Mouse (Mus musculus) bone marrow macrophage, adult 2 months (primary cell): ENCODE results near the gene Galnt17. TPM values are rescaled to one million over a fixed set of nuclear protein-coding genes. Genes with fewer than 3 reads are reported as not detected.
A peak's percentile ranks its signal among the peaks of the same experiment; 100 is the strongest.

Experiments
- H3K27ac ChIP-seq: 2 replicates; pipeline ENCODE4 v1.5.1; 2012; ENCODE audit warnings: low read depth, low read length; ENCODE audit not compliant: insufficient read depth
- H3K4me1 ChIP-seq: 2 replicates; pipeline ENCODE4 v1.6.1; 2012; ENCODE audit warnings: low read length; ENCODE audit not compliant: control insufficient read depth, insufficient read depth
- H3K4me3 ChIP-seq: 2 replicates; pipeline ENCODE4 v1.5.1; 2012; ENCODE audit warnings: mild to moderate bottlenecking, low read length, moderate library complexity; ENCODE audit not compliant: insufficient read depth
- CTCF ChIP-seq: IDR thresholded peaks from 2 replicates; pipeline ENCODE4 v1.5.1; 2012; ENCODE audit warnings: low read depth, mild to moderate bottlenecking, low read length, moderate library complexity
- POLR2A ChIP-seq: IDR thresholded peaks from 2 replicates; pipeline ENCODE4 v1.6.1; 2012; ENCODE audit warnings: mild to moderate bottlenecking, low read depth, low read length, borderline replicate concordance
- polyA plus RNA-seq: library from polyadenylated mRNA; stranded (reverse); fragments of >200 nt; gene quantifications from 2 replicates; pipeline ENCODE4 v1.2.4, GENCODE M21; 2012; ENCODE audit not compliant: missing spikeins, insufficient read depth, insufficient read length

Gene Galnt17
- polyA plus RNA-seq, 1 experiment: not detected

- Histone ChIP-seq H3K4me1 (no peaks in the 10 kb centered on the region), H3K27ac (no peak overlapping the region), H3K4me3 (no peak overlapping the region)
- TF ChIP-seq CTCF (no peak), POLR2A (no peak)
These were observed 448.6 kb downstream of the Galnt17 start for GRCm38 (mm10) chr5:130859736-130860135.

GRCm38 (mm10) chr5:130858706-130859105 is 449.6 kb downstream of the Galnt17 start:
- Histone ChIP-seq H3K4me1 (no peaks in the 10 kb centered on the region), H3K27ac (no peak overlapping the region), H3K4me3 (no peak overlapping the region)
- no peak for TF ChIP-seq POLR2A
- TF ChIP-seq CTCF: no peak

- Histone ChIP-seq H3K4me3 (no peak overlapping the region), H3K27ac (no peak overlapping the region), H3K4me1 (no peaks in the 10 kb centered on the region)
- TF ChIP-seq CTCF: peak; percentile 73
- TF ChIP-seq POLR2A: no peak
These were observed 450.1 kb downstream of the Galnt17 start for GRCm38 (mm10) chr5:130858148-130858547.

- Histone ChIP-seq H3K27ac (no peak overlapping the region), H3K4me3 (no peak overlapping the region), H3K4me1 (no peaks in the 10 kb centered on the region)
- TF ChIP-seq CTCF (no peak), POLR2A (no peak)
These were observed 453.9 kb downstream of the Galnt17 start for GRCm38 (mm10) chr5:130854430-130854829.

GRCm38 (mm10) chr5:130853371-130853770 is 454.9 kb downstream of the Galnt17 start:
- no peak overlapping the region for H3K27ac ChIP-seq
- no peaks in the 10 kb centered on the region for H3K4me1 ChIP-seq
- H3K4me3 ChIP-seq: no peak overlapping the region
- TF ChIP-seq CTCF: peak; percentile 100
- TF ChIP-seq POLR2A: no peak

GRCm38 (mm10) chr5:130852182-130852581 is 456.1 kb downstream of the Galnt17 start:
- Histone ChIP-seq H3K4me3 (no peak overlapping the region), H3K4me1 (no peaks in the 10 kb centered on the region), H3K27ac (no peak overlapping the region)
- TF ChIP-seq POLR2A (no peak), CTCF (no peak)

GRCm38 (mm10) chr5:130849610-130850009 is 458.7 kb downstream of the Galnt17 start:
- Histone ChIP-seq H3K27ac (no peak overlapping the region), H3K4me1 (no peaks in the 10 kb centered on the region), H3K4me3 (no peak overlapping the region)
- TF ChIP-seq CTCF: no peak
- no peak for TF ChIP-seq POLR2A

GRCm38 (mm10) chr5:130848562-130848961 is 459.7 kb downstream of the Galnt17 start:
- Histone ChIP-seq H3K4me3 (no peak overlapping the region), H3K27ac (no peak overlapping the region), H3K4me1 (no peaks in the 10 kb centered on the region)
- no peak for TF ChIP-seq POLR2A
- no peak for TF ChIP-seq CTCF

GRCm38 (mm10) chr5:130825797-130826196 is 482.5 kb downstream of the Galnt17 start:
- H3K27ac ChIP-seq: no peak overlapping the region
- TF ChIP-seq POLR2A (no peak), CTCF (no peak)
- no peaks in the 10 kb centered on the region for H3K4me1 ChIP-seq
- H3K4me3 ChIP-seq: no peak overlapping the region
